Comparison of ENCODE assay signal across 21 mouse cellular contexts in the genomic region with DNA sequence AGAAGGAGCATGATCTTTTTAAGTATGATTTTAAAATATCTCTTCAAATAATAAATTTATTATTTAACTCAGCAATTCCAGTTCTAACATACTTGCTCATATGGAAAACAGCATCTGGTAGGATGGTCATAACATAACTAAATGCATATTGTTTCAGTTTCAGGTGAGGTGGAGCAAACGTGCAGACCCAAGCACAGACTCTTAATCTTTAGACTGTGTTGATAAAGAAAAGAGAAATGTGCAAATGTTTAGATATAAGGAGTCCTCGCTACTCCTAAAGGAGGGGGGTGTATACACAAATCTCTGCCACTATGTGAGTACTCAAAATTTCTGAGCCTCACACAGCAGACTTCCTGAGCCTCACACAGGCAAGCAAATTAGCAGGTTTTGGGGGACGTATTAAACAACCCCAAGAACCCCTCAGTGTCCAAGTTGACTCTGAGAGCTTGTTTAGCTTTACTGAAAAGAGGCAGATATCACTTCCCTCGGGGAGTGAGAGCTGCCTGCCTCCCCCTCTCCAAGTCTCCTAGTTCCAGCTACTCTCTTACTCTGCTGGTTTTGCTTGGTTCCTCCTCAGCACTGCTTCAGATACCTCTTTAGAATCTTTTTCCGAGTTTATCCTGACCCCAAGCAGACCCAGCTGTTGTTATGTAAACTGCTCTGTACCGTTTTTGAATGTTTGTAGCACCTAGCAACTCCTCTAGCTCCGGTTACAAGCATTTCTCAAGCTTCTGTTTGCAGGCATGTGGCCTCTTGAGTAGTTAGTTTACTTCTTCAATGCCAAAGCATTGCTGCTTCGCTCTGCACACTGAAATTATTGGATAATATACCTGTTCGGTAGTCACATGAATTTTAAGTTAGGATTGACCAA. TPM values are rescaled to one million over a fixed set of nuclear protein-coding genes. Genes with fewer than 3 reads are reported as not detected.
DNase-seq lines count a peak whose midpoint lies in the region; ATAC-seq and TF ChIP-seq lines count a peak whose summit lies in the region.
"Had no signal": no experiment of that assay in that cellular context is flagged by ENCODE, and none has a peak within 500 bp of the region (broad histone marks: within the 10 kb centered on the region; RNA-seq: fewer than 3 reads in every experiment).

No protein-coding gene starts in this region.

- ATAC-seq in liver, embryonic 11.5 days (replicated peaks; ENCODE audit: low FRiP score): no peak
- ATAC-seq in inflammation-experienced regulatory T-cells, adult 6 months: peak; percentile 55
- ATAC-seq: forebrain, embryonic 14.5 days had no signal

- peaks cover 7% of the 10 kb centered on the region; the same call in 1 of the 2 replicates for H3K79me2 ChIP-seq in liver, adult 2 months (ENCODE audit: control insufficient read depth, insufficient read depth, low read length)

- TF ChIP-seq POLR2A in liver, adult 2 months (IDR thresholded peaks at IDR 0.05; ENCODE audit: extremely low read depth, insufficient read depth, low read length): no peak

- no peaks in the 10 kb centered on the region for H3K27me3 ChIP-seq in liver, adult 2 months (ENCODE audit: control insufficient read depth, insufficient read depth, low read length)
- H3K27me3 ChIP-seq in liver, embryonic 11.5 days (replicated peaks; ENCODE audit: control insufficient read depth, insufficient read depth, low read length): no peaks in the 10 kb centered on the region
- no peaks in the 10 kb centered on the region for H3K27me3 ChIP-seq in midbrain, embryonic 10.5 days (ENCODE audit: low read depth, poor library complexity, severe bottlenecking)
- H3K27me3 ChIP-seq: embryonic facial prominence, embryonic 12.5 days; liver, embryonic 13.5 days had no signal

- no peak overlapping the region for H3K4me3 ChIP-seq in liver, adult 2 months (ENCODE audit: insufficient read depth, low read depth, low read length)
- H3K4me3 ChIP-seq in liver, embryonic 11.5 days (ENCODE audit: low read depth, low read length): no peak overlapping the region
- no peak overlapping the region for H3K4me3 ChIP-seq in midbrain, embryonic 10.5 days
- H3K4me3 ChIP-seq: embryonic facial prominence, embryonic 12.5 days; erythroblast, embryonic 14.5 days; limb, embryonic 10.5 days; liver, embryonic 13.5 days had no signal

- H3K9me3 ChIP-seq in liver, embryonic 11.5 days (ENCODE audit: control insufficient read depth, low read length): no peaks in the 10 kb centered on the region
- H3K9me3 ChIP-seq in midbrain, embryonic 10.5 days (replicated peaks): no peaks in the 10 kb centered on the region
- H3K9me3 ChIP-seq: embryonic facial prominence, embryonic 12.5 days; limb, embryonic 10.5 days; liver, embryonic 13.5 days had no signal

- H3K4me2 ChIP-seq in liver, embryonic 11.5 days: no peak overlapping the region
- H3K4me2 ChIP-seq: embryonic facial prominence, embryonic 12.5 days; hindbrain, embryonic 14.5 days; liver, embryonic 13.5 days had no signal

- no peaks in the 10 kb centered on the region for H3K36me3 ChIP-seq in liver, adult 2 months (ENCODE audit: control insufficient read depth, insufficient read depth, low read length)
- H3K36me3 ChIP-seq in liver, embryonic 11.5 days (ENCODE audit: control insufficient read depth, insufficient read depth, low read length): no peaks in the 10 kb centered on the region
- no peaks in the 10 kb centered on the region for H3K36me3 ChIP-seq in midbrain, embryonic 10.5 days
- H3K36me3 ChIP-seq: embryonic facial prominence, embryonic 12.5 days; limb, embryonic 10.5 days; liver, embryonic 13.5 days had no signal

- no peak for TF ChIP-seq CTCF in liver, adult 2 months (IDR thresholded peaks at IDR 0.05; ENCODE audit: low read depth, low read length)

- H3K27ac ChIP-seq in liver, adult 2 months (replicated peaks; ENCODE audit: insufficient read depth, low read depth, low read length): peak overlapping the region; percentile 20
- H3K27ac ChIP-seq in liver, embryonic 11.5 days (ENCODE audit: low read depth, low read length): no peak overlapping the region
- H3K27ac ChIP-seq in midbrain, embryonic 10.5 days (replicated peaks): no peak overlapping the region
- H3K27ac ChIP-seq: embryonic facial prominence, embryonic 12.5 days; hindbrain, embryonic 14.5 days; limb, embryonic 10.5 days; liver, embryonic 13.5 days had no signal

- no peak overlapping the region for H3K9ac ChIP-seq in liver, adult 2 months (ENCODE audit: low read depth, low read length)
- H3K9ac ChIP-seq in liver, embryonic 11.5 days (ENCODE audit: low read depth, low read length): no peak overlapping the region
- H3K9ac ChIP-seq: embryonic facial prominence, embryonic 12.5 days; hindbrain, embryonic 14.5 days; liver, embryonic 13.5 days had no signal

- 29% methylated on average over 9 of the region's 9 CpGs for WGBS in liver, adult 2 months
- 45% methylated on average over 9 of the region's 9 CpGs for WGBS in liver, embryonic 11.5 days
- 55% methylated on average over 9 of the region's 9 CpGs for WGBS in midbrain, embryonic 10.5 days

- peak; percentile 64 for DNase-seq in liver, adult 2 months (ENCODE audit: extremely low read depth, low read depth, low spot score)
- DNase-seq in liver, embryonic 11.5 days (ENCODE audit: low spot score): no peak
- peak; percentile 6 for DNase-seq in CD4-positive, CD25-positive, alpha-beta regulatory T cell, adult 2 months (ENCODE audit: low read depth, low spot score)
- DNase-seq in R1 (ENCODE audit: low read depth, low spot score): peak; percentile 30
- DNase-seq in midbrain, embryonic 10.5 days (ENCODE audit: low spot score): no peak
- no peak for DNase-seq in left cerebral cortex, adult 8-10 months (ENCODE audit: low spot score in 2 of 2)
- DNase-seq in right cerebral cortex, adult 2 months (ENCODE audit: low spot score in 2 of 2): no peak
- DNase-seq: adrenal gland, adult 8-10 months; cerebellum, adult 8-10 months; gastrocnemius, postnatal 10 days; heart, adult 18-20 months; kidney, adult 18-20 months; kidney, postnatal 10 days; liver, embryonic 13.5 days; thymus, postnatal 36 days had no signal

- H3K4me1 ChIP-seq in liver, adult 2 months (ENCODE audit: control insufficient read depth, insufficient read depth, low read length): peaks cover 4% of the 10 kb centered on the region
- no peaks in the 10 kb centered on the region for H3K4me1 ChIP-seq in liver, embryonic 11.5 days (replicated peaks; ENCODE audit: control insufficient read depth, insufficient read depth, low read length)
- H3K4me1 ChIP-seq in midbrain, embryonic 10.5 days: no peaks in the 10 kb centered on the region
- H3K4me1 ChIP-seq: embryonic facial prominence, embryonic 12.5 days had no signal

RNA-seq across cellular contexts. Expression of gene Alcam, which starts 10.0 kb away (rescaled TPM):
- total RNA-seq in liver, adult 2 months (2014; rRNA removed): 52.0 and 65.6 TPM in 2 replicates
- polyA plus RNA-seq in liver, adult 2 months (2012; rRNA removed): 7.4 and 8.7 TPM in 2 replicates
- polyA plus RNA-seq in liver, embryonic 11.5 days (2014; fragmentation: Nextera tagmentation; extraction: Ambion mirVana): 27.5 and 32.8 TPM in 2 replicates
- polyA plus RNA-seq in inflammation-experienced regulatory T-cells, adult 6 months (2017; shearing (Covaris generic)): 10 to 100 TPM in 1 of 3 experiments, 1 to 10 TPM in 2; 5.1 to 10.4 (median 7.9) TPM
- polyA plus RNA-seq in midbrain, embryonic 10.5 days (2016; fragmentation: Nextera tagmentation; extraction: Ambion mirVana): 10.4 and 19.2 TPM in 2 replicates
- total RNA-seq in left cerebral cortex, adult 8-10 months (2022): 100 to 1,000 TPM; 181 to 202 (median 186) TPM

Comparison
In these comparisons a context has a peak if more than half of its experiments do, and no peak if none do; other contexts are left out.
1. DNase-seq: peak in liver, adult 2 months (single experiment), CD4-positive, CD25-positive, alpha-beta regulatory T cell, adult 2 months (single experiment) and R1 (single experiment); none in liver, embryonic 11.5 days (single experiment), midbrain, embryonic 10.5 days (single experiment), left cerebral cortex, adult 8-10 months (0 of 2) and right cerebral cortex, adult 2 months (0 of 2).